Mouse (Mus musculus): ENCODE data around the gene Prkn.

DNA sequence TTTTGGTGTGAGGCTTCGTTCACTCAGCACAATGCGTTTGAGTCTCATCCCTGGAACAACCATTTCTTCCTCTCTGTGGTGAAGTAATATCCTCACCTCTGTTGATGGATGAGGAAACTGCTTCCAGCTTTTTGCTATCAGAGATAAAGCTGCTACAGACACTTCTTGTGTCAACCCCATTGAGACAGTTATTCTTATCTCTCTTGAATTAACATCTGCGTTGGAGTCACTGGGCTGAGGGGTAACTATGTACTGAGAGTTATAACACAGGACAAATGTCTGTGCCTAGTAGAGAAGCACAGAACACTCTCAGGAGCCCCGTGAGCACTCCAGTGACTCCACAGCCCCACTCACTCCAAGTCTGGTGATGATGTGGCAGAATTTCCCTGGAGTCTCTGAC is 500.2 kb downstream of the Prkn start:
- TF ChIP-seq CTCF (IDR thresholded peaks at IDR 0.05; ENCODE audit: low read depth, low read length) (no peak), GATA1 (IDR thresholded peaks at IDR 0.05; ENCODE audit: borderline replicate concordance, low read length) (no peak), GATA2 (IDR thresholded peaks at IDR 0.05; ENCODE audit: borderline replicate concordance, low read depth, low read length) (no peak), TAL1 (conservative IDR thresholded peaks at IDR 0.05; ENCODE audit: low read depth, low read length) (no peak), POLR2AphosphoS5 (IDR thresholded peaks at IDR 0.05; ENCODE audit: insufficient replicate concordance, low read depth, low read length) (no peak)

Measured in G1E (cell line).